Comparison of ENCODE assay signal across 19 mouse cellular contexts in genomic region chr11:88286019-88286418, GRCm38 (mm10). TPM values are rescaled to one million over a fixed set of nuclear protein-coding genes. Genes with fewer than 3 reads are reported as not detected.
DNase-seq lines count a peak whose midpoint lies in the region; ATAC-seq and TF ChIP-seq lines count a peak whose summit lies in the region.
"Had no signal": no experiment of that assay in that cellular context is flagged by ENCODE, and none has a peak within 500 bp of the region (broad histone marks: within the 10 kb centered on the region; RNA-seq: fewer than 3 reads in every experiment).

No protein-coding gene starts in this region.

- H3K4me2 ChIP-seq in hindbrain, postnatal 0 days (ENCODE audit: low read depth, low read length) = no peak overlapping the region
- no peak overlapping the region for H3K4me2 ChIP-seq in neural tube, embryonic 14.5 days (ENCODE audit: low read depth, low read length)
- no peak overlapping the region for H3K4me2 ChIP-seq in neural tube, embryonic 15.5 days
- H3K4me2 ChIP-seq in hindbrain, embryonic 11.5 days (replicated peaks; ENCODE audit: low read depth, low read length) = no peak overlapping the region
- H3K4me2 ChIP-seq in forebrain, embryonic 13.5 days = no peak overlapping the region
- H3K4me2 ChIP-seq: embryonic facial prominence, embryonic 12.5 days; midbrain, embryonic 13.5 days had no signal

- H3K4me3 ChIP-seq in hindbrain, embryonic 10.5 days = no peak overlapping the region
- H3K4me3 ChIP-seq in hindbrain, postnatal 0 days (ENCODE audit: low read length) = no peak overlapping the region
- H3K4me3 ChIP-seq in neural tube, embryonic 14.5 days (ENCODE audit: low read depth, low read length) = no peak overlapping the region
- H3K4me3 ChIP-seq in neural tube, embryonic 15.5 days (replicated peaks) = no peak overlapping the region
- no peak overlapping the region for H3K4me3 ChIP-seq in hindbrain, embryonic 11.5 days (ENCODE audit: low read depth, low read length)
- no peak overlapping the region for H3K4me3 ChIP-seq in forebrain, embryonic 13.5 days
- H3K4me3 ChIP-seq: embryonic facial prominence, embryonic 12.5 days; forebrain, embryonic 10.5 days; limb, embryonic 10.5 days; midbrain, embryonic 13.5 days had no signal

- H3K4me1 ChIP-seq in hindbrain, embryonic 10.5 days (replicated peaks) = peaks cover 34% of the 10 kb centered on the region
- H3K4me1 ChIP-seq in hindbrain, postnatal 0 days (ENCODE audit: insufficient read depth, low read length) = no peaks in the 10 kb centered on the region; the same call in 1 of the 2 replicates
- peaks cover 10% of the 10 kb centered on the region for H3K4me1 ChIP-seq in neural tube, embryonic 14.5 days (ENCODE audit: control insufficient read depth, insufficient read depth, low read length)
- peaks cover 20% of the 10 kb centered on the region for H3K4me1 ChIP-seq in neural tube, embryonic 15.5 days
- H3K4me1 ChIP-seq in hindbrain, embryonic 11.5 days (replicated peaks; ENCODE audit: control insufficient read depth, insufficient read depth, low read length) = peaks cover 11% of the 10 kb centered on the region
- peaks cover 19% of the 10 kb centered on the region for H3K4me1 ChIP-seq in forebrain, embryonic 13.5 days

- no peak overlapping the region for H3K9ac ChIP-seq in hindbrain, postnatal 0 days (replicated peaks; ENCODE audit: low read length)
- no peak overlapping the region for H3K9ac ChIP-seq in neural tube, embryonic 14.5 days (replicated peaks; ENCODE audit: low read depth, low read length)
- no peak overlapping the region for H3K9ac ChIP-seq in neural tube, embryonic 15.5 days (replicated peaks)
- no peak overlapping the region for H3K9ac ChIP-seq in hindbrain, embryonic 11.5 days (ENCODE audit: low read depth, low read length)
- H3K9ac ChIP-seq in forebrain, embryonic 13.5 days = no peak overlapping the region
- H3K9ac ChIP-seq: embryonic facial prominence, embryonic 12.5 days; liver, embryonic 14.5 days; midbrain, embryonic 13.5 days had no signal

- no peak for TF ChIP-seq CTCF in hindbrain, postnatal 0 days (IDR thresholded peaks at IDR 0.05; ENCODE audit: low read depth)

- H3K27ac ChIP-seq in hindbrain, embryonic 10.5 days = peak overlapping the region; percentile 97
- H3K27ac ChIP-seq in hindbrain, postnatal 0 days = no peak overlapping the region
- H3K27ac ChIP-seq in neural tube, embryonic 14.5 days (ENCODE audit: low read depth, low read length) = peak overlapping the region; percentile 28; the same call in 1 of the 2 replicates
- H3K27ac ChIP-seq in neural tube, embryonic 15.5 days (replicated peaks) = no peak overlapping the region
- peak overlapping the region; percentile 31; the same call in 1 of the 2 replicates for H3K27ac ChIP-seq in hindbrain, embryonic 11.5 days (ENCODE audit: low read depth, low read length)
- H3K27ac ChIP-seq in forebrain, embryonic 13.5 days = no peak overlapping the region
- H3K27ac ChIP-seq: embryonic facial prominence, embryonic 12.5 days; forebrain, embryonic 10.5 days; limb, embryonic 10.5 days; liver, embryonic 14.5 days; midbrain, embryonic 13.5 days had no signal

- no peaks in the 10 kb centered on the region; the same call in 1 of the 2 replicates for H3K36me3 ChIP-seq in hindbrain, embryonic 10.5 days
- no peaks in the 10 kb centered on the region for H3K36me3 ChIP-seq in hindbrain, postnatal 0 days (ENCODE audit: insufficient read depth, low read length)
- no peaks in the 10 kb centered on the region for H3K36me3 ChIP-seq in neural tube, embryonic 14.5 days (ENCODE audit: control insufficient read depth, insufficient read depth, low read length)
- H3K36me3 ChIP-seq in neural tube, embryonic 15.5 days = no peaks in the 10 kb centered on the region
- no peaks in the 10 kb centered on the region for H3K36me3 ChIP-seq in hindbrain, embryonic 11.5 days (ENCODE audit: control insufficient read depth, insufficient read depth, low read length)
- H3K36me3 ChIP-seq in forebrain, embryonic 13.5 days (ENCODE audit: poor library complexity, severe bottlenecking) = no peaks in the 10 kb centered on the region
- H3K36me3 ChIP-seq: embryonic facial prominence, embryonic 12.5 days; forebrain, embryonic 10.5 days; limb, embryonic 10.5 days; midbrain, embryonic 13.5 days had no signal

- 75% methylated on average over 8 of the region's 8 CpGs for WGBS in hindbrain, embryonic 10.5 days
- WGBS in hindbrain, postnatal 0 days = 37% methylated on average over 8 of the region's 8 CpGs
- WGBS in neural tube, embryonic 14.5 days = 51% methylated on average over 8 of the region's 8 CpGs
- 55% methylated on average over 8 of the region's 8 CpGs for WGBS in neural tube, embryonic 15.5 days
- WGBS in hindbrain, embryonic 11.5 days = 68% methylated on average over 8 of the region's 8 CpGs
- WGBS in forebrain, embryonic 13.5 days = 76% methylated on average over 8 of the region's 8 CpGs

- peaks cover 10% of the 10 kb centered on the region; the same call in 1 of the 2 replicates for H3K27me3 ChIP-seq in hindbrain, embryonic 10.5 days (ENCODE audit: insufficient read depth, poor library complexity, severe bottlenecking)
- H3K27me3 ChIP-seq in hindbrain, postnatal 0 days (ENCODE audit: insufficient read depth, low read length) = no peaks in the 10 kb centered on the region
- H3K27me3 ChIP-seq in neural tube, embryonic 14.5 days (ENCODE audit: control insufficient read depth, insufficient read depth, low read length) = no peaks in the 10 kb centered on the region
- no peaks in the 10 kb centered on the region for H3K27me3 ChIP-seq in neural tube, embryonic 15.5 days (replicated peaks)
- H3K27me3 ChIP-seq in hindbrain, embryonic 11.5 days (ENCODE audit: control insufficient read depth, insufficient read depth, low read length) = no peaks in the 10 kb centered on the region
- no peaks in the 10 kb centered on the region for H3K27me3 ChIP-seq in forebrain, embryonic 13.5 days
- H3K27me3 ChIP-seq: embryonic facial prominence, embryonic 12.5 days; midbrain, embryonic 13.5 days had no signal

- DNase-seq in hindbrain, embryonic 10.5 days (ENCODE audit: low spot score) = no peak
- no peak for DNase-seq in hindbrain, postnatal 0 days (ENCODE audit: low spot score)
- DNase-seq in hindbrain, embryonic 11.5 days (ENCODE audit: low spot score) = no peak
- DNase-seq in embryo, embryonic 9.5 days (ENCODE audit: extremely low spot score) = no peak
- DNase-seq: cerebellum, postnatal 36 days; heart, postnatal 10 days; lung, postnatal 14 days had no signal

- no peak for ATAC-seq in hindbrain, postnatal 0 days
- no peak for ATAC-seq in neural tube, embryonic 14.5 days (ENCODE audit: low read depth)
- no peak for ATAC-seq in neural tube, embryonic 15.5 days (ENCODE audit: low FRiP score)
- ATAC-seq in hindbrain, embryonic 11.5 days (ENCODE audit: low FRiP score) = no peak
- no peak for ATAC-seq in forebrain, embryonic 13.5 days
- ATAC-seq: intestine, embryonic 16.5 days; midbrain, embryonic 13.5 days had no signal

- 0 out of 2 replicates have a peak, but pooled peaks cover 4% of the 10 kb centered on the region for H3K9me3 ChIP-seq in hindbrain, embryonic 10.5 days
- H3K9me3 ChIP-seq in hindbrain, postnatal 0 days (ENCODE audit: low read length) = no peaks in the 10 kb centered on the region
- H3K9me3 ChIP-seq in neural tube, embryonic 14.5 days (ENCODE audit: control insufficient read depth, low read length) = no peaks in the 10 kb centered on the region
- H3K9me3 ChIP-seq in neural tube, embryonic 15.5 days (replicated peaks) = no peaks in the 10 kb centered on the region
- H3K9me3 ChIP-seq in hindbrain, embryonic 11.5 days (ENCODE audit: control insufficient read depth, low read length) = no peaks in the 10 kb centered on the region
- H3K9me3 ChIP-seq in forebrain, embryonic 13.5 days (replicated peaks) = no peaks in the 10 kb centered on the region
- H3K9me3 ChIP-seq: embryonic facial prominence, embryonic 12.5 days; limb, embryonic 10.5 days had no signal

RNA-seq across cellular contexts. Expression of gene Ccdc182, which starts 7.8 kb away (rescaled TPM):
- 7.9 and 11.8 TPM in 2 replicates for polyA plus RNA-seq in hindbrain, embryonic 10.5 days (2016; fragmentation: Nextera tagmentation; extraction: Ambion mirVana)
- not detected in 2 replicates for total RNA-seq in hindbrain, postnatal 0 days (2014; rRNA removed)
- polyA plus RNA-seq in hindbrain, postnatal 0 days (2015; fragmentation: Nextera tagmentation; extraction: Ambion mirVana) = 0.15 TPM in 1 of 2 replicates, not detected in the other
- 0.23 and 0.52 TPM in 2 replicates for polyA plus RNA-seq in neural tube, embryonic 14.5 days (2014; fragmentation: Nextera tagmentation; extraction: Ambion mirVana)
- 0.13 and 0.15 TPM in 2 replicates for polyA plus RNA-seq in neural tube, embryonic 15.5 days (2015; fragmentation: Nextera tagmentation; extraction: Ambion mirVana)
- 9.8 and 10.0 TPM in 2 replicates for polyA plus RNA-seq in hindbrain, embryonic 11.5 days (2014; fragmentation: Nextera tagmentation; extraction: Ambion mirVana)
- 0.32 and 0.39 TPM in 2 replicates for polyA plus RNA-seq in forebrain, embryonic 13.5 days (2015; fragmentation: Nextera tagmentation; extraction: Ambion mirVana)
- total RNA-seq: heart, postnatal 10 days; layer of hippocampus, postnatal 25 days had no signal
- polyA plus RNA-seq: gonadal fat pad, adult 2 months; intestine, embryonic 16.5 days; limb, embryonic 10.5 days; liver, embryonic 14.5 days; urinary bladder, adult 2 months had no signal

Comparison
In these comparisons a context has a peak if more than half of its experiments do, and no peak if none do; other contexts are left out.
1. H3K27ac ChIP-seq: peak in hindbrain, embryonic 10.5 days (single experiment), neural tube, embryonic 14.5 days (single experiment) and hindbrain, embryonic 11.5 days (single experiment); none in hindbrain, postnatal 0 days (single experiment), neural tube, embryonic 15.5 days (single experiment) and forebrain, embryonic 13.5 days (single experiment).